Mouse (Mus musculus) cortical plate, adult 2 months (tissue): ENCODE results near the gene Kctd19. TPM values are rescaled to one million over a fixed set of nuclear protein-coding genes. Genes with fewer than 3 reads are reported as not detected.

Experiments
- H3K27ac ChIP-seq: fragments of 200-500 bp; 2 replicates; pipeline ENCODE4 v1.5.1; 2012; ENCODE audit warnings: low read length, control low read depth, inconsistent platforms; ENCODE audit not compliant: insufficient read depth
- H3K4me1 ChIP-seq: fragments of 200-500 bp; 2 replicates; pipeline ENCODE4 v1.6.1; 2011; ENCODE audit warnings: low read length; ENCODE audit not compliant: control insufficient read depth, insufficient read depth
- H3K4me3 ChIP-seq: fragments of 200-500 bp; 2 replicates; pipeline ENCODE4 v1.5.1; 2011; ENCODE audit warnings: mild to moderate bottlenecking, low read length, control low read depth; ENCODE audit not compliant: insufficient read depth
- CTCF ChIP-seq: fragments of 200-500 bp; IDR thresholded peaks from 2 replicates; pipeline ENCODE4 v1.5.1; 2011; ENCODE audit warnings: mild to moderate bottlenecking, control low read depth, low read length; ENCODE audit not compliant: insufficient read depth; ENCODE audit errors: extremely low read depth
- POLR2A ChIP-seq: fragments of 200-500 bp; IDR thresholded peaks from 2 replicates; pipeline ENCODE4 v1.6.1; 2011; ENCODE audit warnings: mild to moderate bottlenecking, low read length, control low read depth; ENCODE audit not compliant: insufficient read depth; ENCODE audit errors: extremely low read depth
- polyA plus RNA-seq: library from polyadenylated mRNA; depleted of rRNA; stranded (reverse); fragments of >200 nt; gene quantifications from 2 replicates; pipeline ENCODE4 v1.2.3, GENCODE M21; 2012

Kctd19 gene
- polyA plus RNA-seq, 1 experiment, result not detected

DNA sequence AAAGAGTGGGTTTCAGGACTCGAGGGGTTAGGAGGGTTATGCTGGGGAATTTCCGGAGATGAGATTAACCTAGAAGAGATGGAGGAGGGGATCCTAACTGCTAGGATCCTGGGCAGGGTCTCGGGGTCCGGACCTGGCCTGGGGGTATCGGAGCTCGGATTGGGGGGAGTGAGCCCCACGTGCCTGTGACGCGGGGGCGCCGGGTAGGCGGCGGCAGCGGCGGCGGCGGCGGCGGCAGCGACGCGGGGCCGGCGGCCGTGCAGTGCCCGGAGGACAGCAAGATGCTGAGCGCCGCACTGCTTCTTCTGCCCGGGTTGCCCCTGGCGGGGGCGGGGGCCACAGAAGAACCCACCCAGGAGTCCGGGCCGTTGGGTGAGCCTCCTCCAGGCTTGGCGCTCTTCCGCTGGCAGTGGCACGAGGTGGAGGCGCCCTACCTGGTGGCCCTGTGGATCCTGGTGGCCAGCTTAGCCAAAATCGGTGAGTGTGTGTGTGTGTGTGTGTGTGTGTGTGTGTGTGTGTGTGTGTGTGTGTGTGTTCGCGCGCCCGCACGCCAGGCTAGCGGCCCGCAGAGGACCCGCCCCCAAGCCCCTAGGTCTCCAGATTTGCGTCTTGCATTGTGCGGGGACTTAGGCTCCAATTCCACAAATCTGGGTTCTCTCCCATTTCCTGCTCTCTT is 64.1 kb downstream of the Kctd19 start:
- peak overlapping the region; percentile 3; the same call in 1 of the 2 replicates for H3K27ac ChIP-seq
- peak overlapping the region; percentile 61 for H3K4me3 ChIP-seq
- no peak for TF ChIP-seq CTCF
- no peak for TF ChIP-seq POLR2A
- no peaks in the 10 kb centered on the region for H3K4me1 ChIP-seq

DNA sequence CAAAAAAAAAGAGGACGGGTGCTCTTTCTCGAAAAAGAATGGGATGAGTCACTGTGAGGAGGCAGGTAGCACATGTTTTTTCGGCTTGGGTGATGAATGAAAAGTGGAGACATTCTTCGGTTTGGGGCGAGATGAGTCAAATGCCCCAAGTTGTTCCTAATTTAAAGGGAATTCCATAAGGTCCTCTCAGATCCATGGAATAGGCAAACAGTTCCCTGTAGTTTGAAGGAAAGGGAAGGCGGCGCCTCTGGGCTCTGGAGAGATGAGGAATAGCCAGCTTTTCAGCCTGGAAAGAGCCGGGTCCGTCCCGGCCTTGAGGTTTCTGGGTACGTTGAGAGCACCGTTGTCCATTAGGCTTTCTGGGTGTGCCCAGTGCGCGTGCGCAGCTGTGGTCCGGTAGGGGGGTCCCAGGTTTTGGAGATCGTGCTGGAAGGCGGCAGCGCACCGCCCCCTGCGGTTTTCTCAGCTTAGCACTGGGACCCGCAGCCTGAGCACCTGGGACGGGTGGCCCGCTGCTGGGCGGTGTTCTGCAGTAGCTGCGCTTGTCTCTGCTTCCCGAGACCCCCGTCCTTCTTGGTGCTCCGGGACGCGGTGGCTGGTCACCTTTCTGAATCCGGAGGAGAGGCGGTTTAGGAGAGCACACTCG is 64.7 kb downstream of the Kctd19 start, which contains the start of gene Slc9a5:
Gene Slc9a5 (plus strand): TSS at position 394 of the 646 bp plus-strand sequence.
- no peaks in the 10 kb centered on the region for H3K4me1 ChIP-seq
- peak within 1 kb of the TSS; percentile 3; the same call in 1 of the 2 replicates for H3K27ac ChIP-seq
- TF ChIP-seq CTCF, result no peak
- TF ChIP-seq POLR2A, result no peak

DNA sequence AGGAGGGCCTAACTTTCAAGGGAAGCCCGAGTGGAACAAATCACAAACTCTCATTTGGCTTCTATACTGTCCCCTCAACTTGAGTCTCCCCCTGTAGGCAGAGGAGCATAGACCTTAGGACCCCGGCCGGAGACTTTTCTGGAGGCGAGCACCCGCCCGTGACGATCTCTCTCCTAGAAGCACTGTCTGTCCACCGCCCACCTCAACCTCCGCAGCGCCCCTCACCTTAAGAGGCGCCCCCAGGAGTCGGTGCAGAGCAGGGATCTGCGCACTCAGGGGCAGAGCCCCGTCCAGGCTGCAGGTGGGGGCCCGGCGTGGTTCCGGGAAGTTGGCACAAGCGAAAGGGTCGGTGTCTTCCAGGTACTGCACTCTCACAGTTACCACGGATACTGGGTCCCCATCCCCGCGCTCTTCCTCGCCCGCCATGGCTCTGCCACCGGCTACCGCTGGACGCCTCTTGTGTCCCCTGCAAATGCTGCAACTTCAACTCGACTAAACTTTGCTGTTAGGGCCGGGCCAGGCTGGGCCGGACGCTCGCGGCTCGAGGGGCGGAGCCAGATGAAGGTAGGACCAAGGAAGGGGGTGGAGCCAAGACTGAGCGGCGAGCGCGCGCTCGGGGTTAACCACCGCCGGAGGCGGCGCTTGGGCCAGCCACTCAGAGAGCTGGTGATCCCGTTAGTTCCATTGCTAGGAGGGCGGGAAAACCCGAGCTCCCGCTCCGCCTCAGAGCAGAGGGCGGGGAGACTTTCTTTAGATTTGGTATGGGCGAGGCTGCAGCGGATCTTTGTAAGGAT is 65.7 kb downstream of the Kctd19 start, which contains the start of gene Fhod1:
Gene Fhod1 (minus strand): TSS at position 526 of the 794 bp plus-strand sequence.
- peak within 1 kb of the TSS; percentile 3; the same call in 1 of the 2 replicates for H3K27ac ChIP-seq
- TF ChIP-seq CTCF (no peak), POLR2A (0 out of 2 replicates have a peak, but pooled peaks have one; percentile 11)
- H3K4me3 ChIP-seq, result peak within 1 kb of the TSS; percentile 61
- H3K4me1 ChIP-seq, result no peaks in the 10 kb centered on the region

More for the DNA sequence above, 64.7 kb downstream of the Kctd19 start, which contains the start of gene Slc9a5:
- peak within 1 kb of the TSS; percentile 61 for H3K4me3 ChIP-seq

DNA sequence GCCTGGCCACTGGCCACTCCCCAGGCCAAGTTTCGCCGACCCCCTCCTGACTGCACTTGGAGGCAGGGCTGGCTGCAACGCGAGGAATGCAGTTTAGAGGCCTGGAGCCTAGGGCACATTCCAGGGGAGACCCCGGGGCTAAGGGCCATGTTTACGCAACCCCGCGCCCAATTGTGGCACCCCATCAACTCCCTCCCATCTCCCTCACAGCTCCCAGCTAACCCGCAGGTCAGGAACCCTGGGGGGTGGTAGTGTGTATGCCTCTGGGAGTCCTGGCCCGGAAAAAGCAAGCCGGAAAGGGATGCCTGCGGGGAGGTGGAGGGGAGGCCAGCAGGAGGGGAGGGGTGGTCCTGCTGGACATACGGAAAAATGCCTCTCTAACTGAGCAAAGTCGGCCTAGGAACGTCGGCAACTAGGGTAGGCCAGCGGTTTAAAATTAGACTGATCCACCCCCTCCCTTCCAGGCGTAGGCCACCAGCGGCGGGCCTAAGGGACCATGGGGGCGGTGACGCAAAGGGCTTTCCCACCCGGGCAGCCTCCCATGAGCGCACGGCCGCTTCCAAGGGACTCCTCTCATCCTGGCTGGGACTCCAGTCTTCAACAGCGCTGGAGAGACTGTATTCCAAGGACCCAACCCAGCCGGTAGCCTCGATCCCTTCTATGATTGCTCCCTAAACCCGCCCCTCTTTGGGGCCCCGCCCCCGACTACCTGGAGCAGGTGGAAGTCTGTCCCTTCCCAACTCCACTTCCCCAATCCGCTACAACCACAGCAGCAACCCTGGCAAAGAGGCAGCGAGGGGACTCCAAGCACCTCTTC is 66.5 kb downstream of the Kctd19 start:
- no peaks in the 10 kb centered on the region for H3K4me1 ChIP-seq
- H3K4me3 ChIP-seq, result peak overlapping the region; percentile 61
- H3K27ac ChIP-seq, result no peak overlapping the region
- no peak for TF ChIP-seq POLR2A
- TF ChIP-seq CTCF, result no peak

DNA sequence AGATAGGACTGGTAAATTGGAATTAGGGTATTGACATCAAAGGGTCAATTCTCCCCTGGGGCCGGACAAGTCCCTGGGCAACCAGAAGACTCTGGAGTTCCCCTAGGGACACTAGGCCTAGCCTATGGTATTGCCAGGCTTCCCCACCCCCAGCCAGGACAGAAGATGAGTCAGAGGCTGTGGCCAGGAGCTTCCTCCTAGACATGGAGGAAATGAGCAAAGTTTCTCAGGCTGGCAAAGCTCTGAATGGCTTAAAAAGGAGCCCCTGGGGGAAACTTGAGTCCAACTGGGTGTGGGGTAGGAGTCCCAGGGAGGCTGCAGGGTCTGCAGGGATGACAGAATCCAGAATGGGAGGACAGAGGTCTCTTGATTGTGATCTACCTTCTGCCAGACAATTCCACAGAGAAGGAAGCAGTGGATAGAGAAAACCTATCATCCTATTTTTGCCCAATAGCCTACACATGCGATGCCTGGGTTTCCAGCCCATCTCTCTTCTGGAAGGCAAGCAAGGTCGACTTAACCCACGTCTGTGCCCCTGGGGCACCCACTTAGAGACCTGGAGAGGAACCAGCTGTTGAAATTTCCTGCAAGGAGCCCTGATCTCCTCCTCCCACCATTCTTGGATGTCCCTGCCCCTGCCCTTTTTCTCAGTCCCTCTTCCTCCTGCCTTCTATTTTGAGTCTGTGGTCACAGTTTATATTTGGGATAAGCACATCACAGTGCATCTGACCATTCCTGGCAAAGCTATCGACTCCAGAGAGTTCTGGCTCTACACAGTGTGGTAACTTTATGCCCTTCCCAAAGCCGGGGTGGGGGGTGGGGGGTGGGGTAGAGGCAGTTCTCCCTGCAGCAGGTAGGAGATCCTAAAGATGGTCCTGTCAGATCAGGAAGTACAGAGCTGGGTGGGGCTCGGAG is 68.0 kb downstream of the Kctd19 start:
- Histone ChIP-seq H3K27ac (no peak overlapping the region), H3K4me3 (no peak overlapping the region), H3K4me1 (no peaks in the 10 kb centered on the region)
- TF ChIP-seq CTCF (no peak), POLR2A (no peak)

DNA sequence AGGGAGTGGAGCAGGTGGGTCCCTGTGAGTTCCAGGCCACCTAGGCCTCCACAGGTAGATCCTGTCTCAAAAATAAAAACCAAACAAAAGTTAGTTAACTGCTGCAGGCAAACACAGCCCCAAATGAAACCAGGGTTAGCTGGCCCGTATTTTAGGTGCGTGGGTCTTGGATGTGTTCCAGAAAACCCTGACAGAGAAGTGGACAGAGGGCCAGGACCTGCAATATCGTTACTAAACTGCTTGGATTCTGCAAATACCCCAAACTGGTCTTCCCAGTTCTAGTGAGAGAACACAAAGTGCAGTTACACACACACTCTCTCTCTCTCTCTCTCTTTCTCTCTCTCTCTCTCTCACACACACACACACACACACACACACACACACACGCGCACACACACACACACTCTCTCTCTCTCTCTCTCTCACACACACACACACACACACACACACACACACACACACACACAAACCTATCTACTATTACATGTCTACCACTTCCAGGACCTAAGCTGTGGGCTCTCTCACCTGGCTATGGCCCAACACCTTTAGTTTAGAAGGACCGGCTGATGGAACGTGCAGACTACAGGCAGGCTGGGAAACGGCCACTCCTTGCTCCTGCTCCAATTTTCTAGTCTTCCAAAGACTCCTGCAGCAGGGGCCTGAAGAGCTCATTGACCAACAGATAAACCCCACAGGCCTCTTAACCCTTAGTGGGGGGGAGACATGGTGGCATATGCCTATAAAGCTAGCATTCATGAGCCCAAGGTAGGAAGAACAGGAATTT is 69.3 kb downstream of the Kctd19 start:
- no peak for TF ChIP-seq CTCF
- TF ChIP-seq POLR2A, result no peak

DNA sequence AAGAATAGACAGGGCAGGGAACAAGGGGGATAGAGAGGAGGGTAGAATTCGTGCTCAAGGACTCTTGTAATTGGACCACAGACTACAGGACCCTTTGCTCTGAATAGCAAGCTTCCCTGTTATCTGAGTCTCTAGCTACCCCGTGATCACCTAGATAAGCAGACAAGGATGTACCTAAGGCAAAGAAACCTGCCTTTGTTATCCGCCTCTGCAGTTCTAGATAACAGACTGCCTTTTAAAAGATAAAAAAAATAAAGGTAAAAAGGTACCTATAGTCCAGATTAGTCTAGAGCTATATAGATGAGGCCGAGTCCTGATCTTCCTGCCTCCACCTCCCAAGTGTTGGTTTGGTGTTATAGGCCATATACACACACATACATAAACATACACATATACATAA is 70.5 kb downstream of the Kctd19 start:
- Histone ChIP-seq H3K4me1 (no peaks in the 10 kb centered on the region), H3K4me3 (no peak overlapping the region), H3K27ac (no peak overlapping the region)
- TF ChIP-seq CTCF (no peak), POLR2A (no peak)

More for the DNA sequence above, 69.3 kb downstream of the Kctd19 start:
- Histone ChIP-seq H3K27ac (no peak overlapping the region), H3K4me1 (no peaks in the 10 kb centered on the region), H3K4me3 (no peak overlapping the region)
